Mouse (Mus musculus): Measurements from ENCODE around the gene Tbx2. TPM values are rescaled to one million over a fixed set of nuclear protein-coding genes. Genes with fewer than 3 reads are reported as not detected.

Gene Tbx2
- total RNA-seq, 2 experiments from 2014 or later = 6.2 to 7.1 TPM

- DNase-seq (ENCODE audit: low spot score) = peak; percentile 68
- intact Hi-C loops (cut with DNase I) = loop anchor here (1.0 to 5.0 kb wide), 4 partner anchors 61 to 356 kb away; no protein-coding TSS in a partner anchor
Observed at GRCm38 (mm10) chr11:85823181-85823580, 9.2 kb upstream of the Tbx2 start.

- DNase-seq (ENCODE audit: low spot score) = no peak
- intact Hi-C loops (cut with DNase I) = loop anchor here (1.0 to 5.0 kb wide), 4 partner anchors 61 to 357 kb away; no protein-coding TSS in a partner anchor
Observed at GRCm38 (mm10) chr11:85823794-85824193, 8.6 kb upstream of the Tbx2 start.

- intact Hi-C loops (cut with DNase I) = loop anchor here (1.0 to 5.0 kb wide), 2 partner anchors 208 to 442 kb away; no protein-coding TSS in a partner anchor
- DNase-seq (ENCODE audit: low spot score) = no peak
Observed at GRCm38 (mm10) chr11:85825031-85825430, 7.3 kb upstream of the Tbx2 start.

GRCm38 (mm10) chr11:85825823-85826222, 6.5 kb upstream of the Tbx2 start:
- intact Hi-C loops (cut with DNase I) = loop anchor here (1.0 to 5.0 kb wide), 2 partner anchors 209 to 443 kb away; no protein-coding TSS in a partner anchor
- DNase-seq (ENCODE audit: low spot score) = no peak

- intact Hi-C loops (cut with DNase I) = loop anchor here (5.0 kb wide), 1 partner anchor 210 kb away; no protein-coding TSS in a partner anchor
- no peak for DNase-seq (ENCODE audit: low spot score)
Observed at GRCm38 (mm10) chr11:85827342-85827741, 5.0 kb upstream of the Tbx2 start.

- intact Hi-C loops (cut with DNase I) = loop anchor here (5.0 kb wide), 1 partner anchor 212 kb away; no protein-coding TSS in a partner anchor
- no peak for DNase-seq (ENCODE audit: low spot score)
Observed at GRCm38 (mm10) chr11:85828691-85829519, 3.4 kb upstream of the Tbx2 start.

GRCm38 (mm10) chr11:85829520-85830440, 2.6 kb upstream of the Tbx2 start:
- no peak for DNase-seq (ENCODE audit: low spot score)
- intact Hi-C loops (cut with DNase I) = loop anchor here (5.0 kb wide), 1 partner anchor 212 kb away; no protein-coding TSS in a partner anchor

- intact Hi-C loops (cut with DNase I) = no loop called here
- DNase-seq (ENCODE audit: low spot score) = no peak
Observed at GRCm38 (mm10) chr11:85830901-85831341, 1.4 kb upstream of the Tbx2 start.

GRCm38 (mm10) chr11:85831656-85832230, 608 bp upstream of the Tbx2 start:
- intact Hi-C loops (cut with DNase I) = no loop called here
- no peak for DNase-seq (ENCODE audit: low spot score)

GRCm38 (mm10) chr11:85833081-85833521, 750 bp downstream of the Tbx2 start:
- DNase-seq (ENCODE audit: low spot score) = no peak
- intact Hi-C loops (cut with DNase I) = no loop called here

- no peak for DNase-seq (ENCODE audit: low spot score)
- intact Hi-C loops (cut with DNase I) = no loop called here
Observed at GRCm38 (mm10) chr11:85833761-85834385, 1.5 kb downstream of the Tbx2 start.

- intact Hi-C loops (cut with DNase I) = no loop called here
- no peak for DNase-seq (ENCODE audit: low spot score)
Observed at GRCm38 (mm10) chr11:85834386-85834931, 2.1 kb downstream of the Tbx2 start.

- intact Hi-C loops (cut with DNase I) = no loop called here
- no peak for DNase-seq (ENCODE audit: low spot score)
Observed at GRCm38 (mm10) chr11:85835001-85835752, 2.8 kb downstream of the Tbx2 start.

- intact Hi-C loops (cut with DNase I) = no loop called here
- no peak for DNase-seq (ENCODE audit: low spot score)
Observed at GRCm38 (mm10) chr11:85835753-85836522, 3.6 kb downstream of the Tbx2 start.

- DNase-seq (ENCODE audit: low spot score) = no peak
- intact Hi-C loops (cut with DNase I) = no loop called here
Observed at GRCm38 (mm10) chr11:85836523-85837290, 4.4 kb downstream of the Tbx2 start.

GRCm38 (mm10) chr11:85837291-85837647, 4.9 kb downstream of the Tbx2 start:
- DNase-seq (ENCODE audit: low spot score) = no peak
- intact Hi-C loops (cut with DNase I) = no loop called here

Data from heart, postnatal 25 days (tissue).